Mouse (Mus musculus) neural tube, embryonic 13.5 days (tissue): ENCODE data around the gene Zfp263. TPM values are rescaled to one million over a fixed set of nuclear protein-coding genes. Genes with fewer than 3 reads are reported as not detected.
A peak's percentile ranks its signal among the peaks of the same experiment; 100 is the strongest.

Experiments used
- ATAC-seq: fragments of 200-750 bp; cut with Nextera tagmentation; 2 replicates; pipeline ENCODE4 v1.8.0; 2017; ENCODE audit warnings: low read depth, mild to moderate bottlenecking, moderate TSS enrichment, moderate library complexity
- H3K27ac ChIP-seq: fragments of 300-500 bp; sonication (generic); replicated peaks from 2 replicates; pipeline ENCODE4 v1.5.1; 2015; ENCODE audit warnings: moderate library complexity, mild to moderate bottlenecking, inconsistent platforms
- H3K27me3 ChIP-seq: fragments of 300-500 bp; sonication (generic); 2 replicates; pipeline ENCODE4 v1.6.1; 2015; ENCODE audit warnings: mild to moderate bottlenecking, inconsistent platforms
- H3K36me3 ChIP-seq: fragments of 300-500 bp; sonication (generic); 2 replicates; pipeline ENCODE4 v1.6.1; 2015; ENCODE audit warnings: mild to moderate bottlenecking, inconsistent platforms
- H3K4me1 ChIP-seq: fragments of 300-500 bp; sonication (generic); replicated peaks from 2 replicates; pipeline ENCODE4 v1.6.1; 2015; ENCODE audit warnings: inconsistent platforms
- H3K4me2 ChIP-seq: fragments of 300-500 bp; sonication (generic); 2 replicates; pipeline ENCODE4 v1.6.1; 2015; ENCODE audit warnings: inconsistent platforms, mild to moderate bottlenecking, moderate library complexity
- H3K4me3 ChIP-seq: fragments of 300-500 bp; sonication (generic); 2 replicates; pipeline ENCODE4 v1.5.1; 2015; ENCODE audit warnings: mild to moderate bottlenecking, inconsistent platforms
- H3K9ac ChIP-seq: fragments of 300-500 bp; sonication (generic); 2 replicates; pipeline ENCODE4 v1.6.1; 2015; ENCODE audit warnings: moderate library complexity, mild to moderate bottlenecking, inconsistent platforms
- H3K9me3 ChIP-seq: fragments of 300-500 bp; sonication (generic); 2 replicates; pipeline ENCODE4 v1.6.1; 2016; ENCODE audit warnings: inconsistent platforms
- WGBS: fragments of 180-500 bp; shearing (Covaris S2); methylation state at CpG from one replicate; pipeline ENCODE4 v1.1.7; 2015; 5-methylcytosine and 5-hydroxymethylcytosine counted together
- polyA plus RNA-seq: library from polyadenylated mRNA; unstranded; fragments of >200 nt; fragmentation: Nextera tagmentation; extraction: Ambion mirVana; gene quantifications from 2 replicates; pipeline ENCODE4 v1.2.1, GENCODE M21; 2015

Gene Zfp263
- polyA plus RNA-seq = 46.7 and 49.9 TPM in 2 replicates

- Histone ChIP-seq H3K9me3 (peaks cover 12% of the 10 kb centered on the region), H3K4me2 (peak within 1 kb of the TSS; percentile 97), H3K36me3 (peaks cover 28% of the 10 kb centered on the region), H3K4me1 (peaks cover 37% of the 10 kb centered on the region), H3K27ac (peak within 1 kb of the TSS; percentile 86), H3K27me3 (0 out of 2 replicates have a peak, but pooled peaks cover 4% of the 10 kb centered on the region), H3K4me3 (peak within 1 kb of the TSS; percentile 87), H3K9ac (peak within 1 kb of the TSS; percentile 90)
- under 1% methylated on average over 42 of the region's 42 CpGs for WGBS
- ATAC-seq = peak; percentile 98
These were observed at the start of gene Zfp263 for GRCm38 (mm10) chr16:3743503-3744185. Gene Zfp263 (plus strand): TSS chr16:3744093.

- no peaks in the 10 kb centered on the region for H3K4me1 ChIP-seq
- no peak overlapping the region for H3K4me2 ChIP-seq
- no peak overlapping the region for H3K4me3 ChIP-seq
- ATAC-seq = no peak
- no peaks in the 10 kb centered on the region for H3K27me3 ChIP-seq
- H3K9ac ChIP-seq = no peak overlapping the region
- no peaks in the 10 kb centered on the region for H3K36me3 ChIP-seq
- 84% methylated on average over 8 of the region's 8 CpGs for WGBS
- 0 out of 2 replicates have a peak, but pooled peaks cover 4% of the 10 kb centered on the region for H3K9me3 ChIP-seq
- no peak overlapping the region for H3K27ac ChIP-seq
These were observed 44.6 kb upstream of the Zfp263 start for GRCm38 (mm10) chr16:3699281-3699680.

- no peaks in the 10 kb centered on the region for H3K36me3 ChIP-seq
- 81% methylated on average over 1 of the region's 1 CpGs for WGBS
- 0 out of 2 replicates have a peak, but pooled peaks cover 4% of the 10 kb centered on the region for H3K9me3 ChIP-seq
- H3K4me3 ChIP-seq = no peak overlapping the region
- no peak overlapping the region for H3K4me2 ChIP-seq
- no peaks in the 10 kb centered on the region for H3K4me1 ChIP-seq
- no peaks in the 10 kb centered on the region for H3K27me3 ChIP-seq
- no peak for ATAC-seq
- H3K27ac ChIP-seq = no peak overlapping the region
- no peak overlapping the region for H3K9ac ChIP-seq
These were observed 43.0 kb upstream of the Zfp263 start for GRCm38 (mm10) chr16:3700893-3701292.

GRCm38 (mm10) chr16:3706680-3707079 is 37.2 kb upstream of the Zfp263 start:
- no peak overlapping the region for H3K9ac ChIP-seq
- no peak overlapping the region for H3K4me2 ChIP-seq
- WGBS = 92% methylated on average over 6 of the region's 6 CpGs
- H3K4me1 ChIP-seq = no peaks in the 10 kb centered on the region
- no peaks in the 10 kb centered on the region for H3K9me3 ChIP-seq
- no peak overlapping the region for H3K27ac ChIP-seq
- H3K36me3 ChIP-seq = no peaks in the 10 kb centered on the region
- H3K4me3 ChIP-seq = no peak overlapping the region
- no peak for ATAC-seq
- H3K27me3 ChIP-seq = no peaks in the 10 kb centered on the region

- H3K4me1 ChIP-seq = no peaks in the 10 kb centered on the region
- ATAC-seq = no peak
- no peak overlapping the region for H3K27ac ChIP-seq
- no peak overlapping the region for H3K9ac ChIP-seq
- no peak overlapping the region for H3K4me2 ChIP-seq
- H3K4me3 ChIP-seq = no peak overlapping the region
- H3K36me3 ChIP-seq = no peaks in the 10 kb centered on the region
- H3K27me3 ChIP-seq = no peaks in the 10 kb centered on the region
- 95% methylated on average over 2 of the region's 2 CpGs for WGBS
- no peaks in the 10 kb centered on the region for H3K9me3 ChIP-seq
These were observed 29.2 kb upstream of the Zfp263 start for GRCm38 (mm10) chr16:3714731-3715130.

GRCm38 (mm10) chr16:3717980-3718379 is 25.9 kb upstream of the Zfp263 start, which contains the start of gene Mefv:
Gene Mefv (minus strand): TSS chr16:3718097.
- H3K27me3 ChIP-seq = no peaks in the 10 kb centered on the region
- H3K9me3 ChIP-seq = 0 out of 2 replicates have a peak, but pooled peaks cover 2% of the 10 kb centered on the region
- WGBS = 92% methylated on average over 6 of the region's 6 CpGs
- H3K4me1 ChIP-seq = no peaks in the 10 kb centered on the region
- no peaks in the 10 kb centered on the region for H3K36me3 ChIP-seq
- no peak within 1 kb of the TSS for H3K27ac ChIP-seq
- no peak within 1 kb of the TSS for H3K4me2 ChIP-seq
- no peak for ATAC-seq
- no peak within 1 kb of the TSS for H3K9ac ChIP-seq
- no peak within 1 kb of the TSS for H3K4me3 ChIP-seq

- ATAC-seq = no peak
- Histone ChIP-seq H3K36me3 (no peaks in the 10 kb centered on the region), H3K9me3 (0 out of 2 replicates have a peak, but pooled peaks cover 3% of the 10 kb centered on the region), H3K27ac (no peak overlapping the region), H3K9ac (no peak overlapping the region), H3K27me3 (no peaks in the 10 kb centered on the region), H3K4me3 (no peak overlapping the region), H3K4me2 (no peak overlapping the region), H3K4me1 (no peaks in the 10 kb centered on the region)
- WGBS = 79% methylated on average over 3 of the region's 3 CpGs
These were observed 20.7 kb upstream of the Zfp263 start for GRCm38 (mm10) chr16:3723231-3723630.

GRCm38 (mm10) chr16:3727980-3728720 is 15.7 kb upstream of the Zfp263 start:
- Histone ChIP-seq H3K4me3 (no peak overlapping the region), H3K36me3 (no peaks in the 10 kb centered on the region), H3K9ac (no peak overlapping the region), H3K4me1 (no peaks in the 10 kb centered on the region), H3K4me2 (no peak overlapping the region), H3K27me3 (no peaks in the 10 kb centered on the region), H3K9me3 (no peaks in the 10 kb centered on the region), H3K27ac (no peak overlapping the region)
- no peak for ATAC-seq
- 83% methylated on average over 6 of the region's 6 CpGs for WGBS

GRCm38 (mm10) chr16:3732612-3733011 is 11.3 kb upstream of the Zfp263 start:
- ATAC-seq = no peak
- H3K9me3 ChIP-seq = no peaks in the 10 kb centered on the region
- no peak overlapping the region for H3K27ac ChIP-seq
- no peak overlapping the region for H3K9ac ChIP-seq
- no peak overlapping the region for H3K4me3 ChIP-seq
- 90% methylated on average over 4 of the region's 4 CpGs for WGBS
- H3K27me3 ChIP-seq = no peaks in the 10 kb centered on the region
- no peaks in the 10 kb centered on the region for H3K36me3 ChIP-seq
- H3K4me1 ChIP-seq = no peaks in the 10 kb centered on the region
- H3K4me2 ChIP-seq = no peak overlapping the region

GRCm38 (mm10) chr16:3733198-3733732 is 10.6 kb upstream of the Zfp263 start:
- H3K4me3 ChIP-seq = no peak overlapping the region
- 95% methylated on average over 1 of the region's 1 CpGs for WGBS

GRCm38 (mm10) chr16:3742466-3742865 is 1.4 kb upstream of the Zfp263 start:
- Histone ChIP-seq H3K9ac (no peak overlapping the region), H3K27ac (no peak overlapping the region), H3K9me3 (peaks cover 3% of the 10 kb centered on the region; the same call in 1 of the 2 replicates), H3K4me3 (no peak overlapping the region), H3K4me1 (peaks cover 37% of the 10 kb centered on the region), H3K36me3 (peaks cover 18% of the 10 kb centered on the region), H3K4me2 (peak overlapping the region; percentile 64; the same call in 1 of the 2 replicates), H3K27me3 (0 out of 2 replicates have a peak, but pooled peaks cover 4% of the 10 kb centered on the region)
- no peak for ATAC-seq
- 98% methylated on average over 6 of the region's 6 CpGs for WGBS

More at GRCm38 (mm10) chr16:3733198-3733732, 10.6 kb upstream of the Zfp263 start:
- no peak for ATAC-seq
- Histone ChIP-seq H3K36me3 (no peaks in the 10 kb centered on the region), H3K27me3 (no peaks in the 10 kb centered on the region), H3K27ac (no peak overlapping the region), H3K4me2 (no peak overlapping the region), H3K9ac (no peak overlapping the region), H3K4me1 (no peaks in the 10 kb centered on the region), H3K9me3 (no peaks in the 10 kb centered on the region)

GRCm38 (mm10) chr16:3744186-3744700 is 350 bp downstream of the Zfp263 start:
- WGBS = under 1% methylated on average over 32 of the region's 32 CpGs
- peak; percentile 64 for ATAC-seq

More at GRCm38 (mm10) chr16:3744186-3744700, 350 bp downstream of the Zfp263 start:
- H3K27ac ChIP-seq = peak overlapping the region; percentile 86
- peak overlapping the region; percentile 87 for H3K4me3 ChIP-seq
- peaks cover 17% of the 10 kb centered on the region for H3K9me3 ChIP-seq
- 0 out of 2 replicates have a peak, but pooled peaks cover 4% of the 10 kb centered on the region for H3K27me3 ChIP-seq
- H3K4me2 ChIP-seq = peak overlapping the region; percentile 97
- H3K4me1 ChIP-seq = peaks cover 37% of the 10 kb centered on the region
- H3K36me3 ChIP-seq = peaks cover 34% of the 10 kb centered on the region
- peak overlapping the region; percentile 90 for H3K9ac ChIP-seq
